Mouse (Mus musculus) heart, postnatal 0 days (tissue): Measurements from ENCODE around the gene Tmc1. TPM values are rescaled to one million over a fixed set of nuclear protein-coding genes. Genes with fewer than 3 reads are reported as not detected.

ENCODE experiments used
- ATAC-seq: fragments of 200-750 bp; cut with Nextera tagmentation; 2 replicates; pipeline ENCODE4 v1.8.0; 2017; ENCODE audit warnings: low read depth, moderate number of reproducible peaks, moderate library complexity; ENCODE audit not compliant: insufficient read depth
- DNase-seq: peaks from one replicate; pipeline ENCODE4 v3.0.0-alpha.2; 2016; ENCODE audit warnings: low spot score
- H3K27ac ChIP-seq: fragments of 300-500 bp; sonication (generic); 2 replicates; pipeline ENCODE4 v1.5.1; 2014; ENCODE audit warnings: low read depth, mild to moderate bottlenecking
- H3K27me3 ChIP-seq: fragments of 300-500 bp; sonication (generic); 2 replicates; pipeline ENCODE4 v1.6.1; 2014; ENCODE audit warnings: low read length, mixed read lengths; ENCODE audit not compliant: control insufficient read depth, insufficient read depth
- H3K36me3 ChIP-seq: fragments of 300-500 bp; sonication (generic); replicated peaks from 2 replicates; pipeline ENCODE4 v1.6.1; 2014; ENCODE audit warnings: low read length, mixed read lengths; ENCODE audit not compliant: control insufficient read depth, insufficient read depth
- H3K4me1 ChIP-seq: fragments of 300-500 bp; sonication (generic); 2 replicates; pipeline ENCODE4 v1.6.1; 2014; ENCODE audit warnings: antibody characterized with exemption; ENCODE audit not compliant: control insufficient read depth, insufficient read depth
- H3K4me2 ChIP-seq: fragments of 300-500 bp; sonication (generic); 2 replicates; pipeline ENCODE4 v1.6.1; 2014; ENCODE audit warnings: low read depth, mild to moderate bottlenecking, low read length, moderate library complexity
- H3K4me3 ChIP-seq: fragments of 300-500 bp; sonication (generic); 2 replicates; pipeline ENCODE4 v1.5.1; 2014; ENCODE audit warnings: low read depth, low read length
- H3K9ac ChIP-seq: fragments of 300-500 bp; sonication (generic); replicated peaks from 2 replicates; pipeline ENCODE4 v1.6.1; 2014; ENCODE audit warnings: low read depth, low read length, mixed read lengths
- H3K9me3 ChIP-seq: fragments of 300-500 bp; sonication (generic); replicated peaks from 2 replicates; pipeline ENCODE4 v1.6.1; 2016; ENCODE audit warnings: low read length; ENCODE audit not compliant: control insufficient read depth
- CTCF ChIP-seq: IDR thresholded peaks from 2 replicates; pipeline ENCODE4 v1.5.1; 2016; ENCODE audit warnings: antibody characterized with exemption, control low read depth, low read depth
- EP300 ChIP-seq: IDR thresholded peaks from 2 replicates; pipeline ENCODE4 v1.6.1; 2016; ENCODE audit warnings: antibody characterized with exemption, low read depth
- WGBS: fragments of 180-500 bp; shearing (Covaris S2); extraction: QIAGEN DNeasy Blood & Tissue Kit; methylation state at CpG from one replicate; pipeline ENCODE4 v1.1.7; 2014; 5-methylcytosine and 5-hydroxymethylcytosine counted together
- polyA plus RNA-seq: library from polyadenylated mRNA; unstranded; fragments of >200 nt; fragmentation: Nextera tagmentation; extraction: Ambion mirVana; gene quantifications from 2 replicates; pipeline ENCODE4 v1.2.1, GENCODE M21; 2015
- total RNA-seq: library from RNA; depleted of rRNA; stranded (reverse); fragments of >200 nt; gene quantifications from 2 replicates; pipeline ENCODE4 v1.2.3, GENCODE M21; 2014; ENCODE audit warnings: low replicate concordance

The Tmc1 gene
- total and polyA plus RNA-seq, 2 experiments from 2014 or later = not detected

DNA sequence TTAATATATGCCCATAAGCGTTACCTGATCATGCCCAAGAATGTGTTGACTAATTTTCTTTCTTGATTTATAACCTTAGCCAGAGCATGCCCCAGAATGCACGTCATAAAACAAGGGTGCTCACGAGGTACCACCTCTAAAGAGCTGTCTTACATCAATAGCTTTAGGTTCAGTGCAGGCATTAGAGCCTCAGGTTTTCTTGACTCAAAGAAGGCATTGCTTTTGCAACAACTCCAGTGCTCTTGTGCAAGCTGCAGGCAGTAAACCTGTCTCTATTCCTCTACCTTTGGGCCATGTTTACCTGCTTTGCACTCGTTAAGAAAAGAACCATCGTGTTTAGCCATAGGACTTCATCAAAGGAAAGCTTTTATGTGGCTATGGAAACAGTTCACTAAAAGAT, 43.6 kb downstream of the Tmc1 start:
- H3K36me3 ChIP-seq = no peaks in the 10 kb centered on the region
- H3K9ac ChIP-seq = no peak overlapping the region
- no peak overlapping the region for H3K27ac ChIP-seq
- 77% methylated on average over 5 of the region's 5 CpGs for WGBS
- no peak overlapping the region for H3K4me3 ChIP-seq
- no peaks in the 10 kb centered on the region for H3K9me3 ChIP-seq
- DNase-seq = no peak
- TF ChIP-seq EP300 (no peak), CTCF (no peak)
- H3K4me2 ChIP-seq = no peak overlapping the region
- no peak for ATAC-seq
- H3K4me1 ChIP-seq = no peaks in the 10 kb centered on the region
- H3K27me3 ChIP-seq = no peaks in the 10 kb centered on the region

DNA sequence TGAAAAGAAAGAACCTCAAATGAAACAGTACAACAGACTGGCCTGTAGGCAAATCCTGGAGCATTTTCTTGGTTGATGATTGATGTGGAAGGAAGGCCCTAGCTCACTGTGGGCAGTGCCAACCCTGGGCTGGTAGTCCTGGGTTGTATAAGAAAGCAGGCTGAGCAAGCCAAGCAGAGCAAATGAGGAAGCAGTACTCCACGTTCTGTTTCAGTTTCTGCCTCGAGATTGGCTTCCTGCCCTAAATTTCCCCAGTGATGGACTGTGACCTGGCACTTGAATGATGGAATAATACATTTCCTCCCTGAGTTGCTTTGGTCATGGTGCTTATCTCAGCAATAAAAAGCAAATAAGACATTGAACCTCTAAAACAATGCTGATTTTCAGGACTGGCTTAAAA, 72.8 kb downstream of the Tmc1 start:
- 48% methylated on average over 2 of the region's 2 CpGs for WGBS
- no peak overlapping the region for H3K4me3 ChIP-seq
- H3K4me1 ChIP-seq = no peaks in the 10 kb centered on the region
- H3K27me3 ChIP-seq = no peaks in the 10 kb centered on the region
- H3K27ac ChIP-seq = no peak overlapping the region
- H3K9me3 ChIP-seq = no peaks in the 10 kb centered on the region
- no peak for TF ChIP-seq CTCF
- TF ChIP-seq EP300 = no peak
- no peak overlapping the region for H3K9ac ChIP-seq
- DNase-seq (no peak), ATAC-seq (no peak)
- H3K36me3 ChIP-seq = no peaks in the 10 kb centered on the region
- no peak overlapping the region for H3K4me2 ChIP-seq

GRCm38 (mm10) chr19:20875881-20876280, 78.1 kb downstream of the Tmc1 start:
- TF ChIP-seq EP300 (no peak), CTCF (no peak)
- no peak for ATAC-seq

GRCm38 (mm10) chr19:20861779-20862178, 92.2 kb downstream of the Tmc1 start:
- no peaks in the 10 kb centered on the region for H3K27me3 ChIP-seq
- H3K9me3 ChIP-seq = no peaks in the 10 kb centered on the region
- ATAC-seq (no peak), DNase-seq (no peak)
- no peak overlapping the region for H3K4me2 ChIP-seq
- no peaks in the 10 kb centered on the region for H3K4me1 ChIP-seq
- H3K36me3 ChIP-seq = no peaks in the 10 kb centered on the region
- no peak for TF ChIP-seq EP300
- TF ChIP-seq CTCF = no peak
- 42% methylated on average over 4 of the region's 4 CpGs for WGBS
- no peak overlapping the region for H3K27ac ChIP-seq
- no peak overlapping the region for H3K4me3 ChIP-seq
- no peak overlapping the region for H3K9ac ChIP-seq

More at GRCm38 (mm10) chr19:20875881-20876280, 78.1 kb downstream of the Tmc1 start:
- Histone ChIP-seq H3K36me3 (no peaks in the 10 kb centered on the region), H3K4me2 (no peak overlapping the region), H3K4me3 (no peak overlapping the region), H3K9ac (no peak overlapping the region), H3K27ac (no peak overlapping the region), H3K9me3 (no peaks in the 10 kb centered on the region), H3K27me3 (no peaks in the 10 kb centered on the region), H3K4me1 (no peaks in the 10 kb centered on the region)
- 42% methylated on average over 4 of the region's 4 CpGs for WGBS
- no peak for DNase-seq

DNA sequence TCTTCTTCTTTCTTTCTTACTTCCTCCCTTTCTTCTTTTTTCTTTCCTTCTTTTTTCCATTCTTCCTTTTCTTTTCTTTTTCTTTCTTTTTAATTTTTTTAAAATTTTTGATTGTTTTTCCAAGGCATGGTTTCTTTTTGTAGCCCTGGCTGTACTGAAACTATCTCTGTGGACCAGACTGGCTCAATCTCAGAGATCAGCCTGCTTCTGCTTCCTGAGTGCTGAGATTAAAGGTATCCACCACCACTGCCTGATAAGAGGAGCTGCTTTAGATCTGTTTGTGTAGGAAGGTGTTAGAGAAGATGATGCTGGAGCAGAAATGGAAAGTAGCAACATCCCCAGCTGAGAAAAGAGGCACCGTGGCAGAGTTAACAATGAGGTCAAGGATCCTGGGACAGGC, 93.7 kb downstream of the Tmc1 start:
- no peak for ATAC-seq
- DNase-seq = no peak
- 67% methylated on average over 1 of the region's 1 CpGs for WGBS
- no peak overlapping the region for H3K27ac ChIP-seq
- no peak overlapping the region for H3K9ac ChIP-seq
- no peak for TF ChIP-seq EP300
- no peak for TF ChIP-seq CTCF
- H3K4me1 ChIP-seq = no peaks in the 10 kb centered on the region
- no peaks in the 10 kb centered on the region for H3K9me3 ChIP-seq
- H3K27me3 ChIP-seq = no peaks in the 10 kb centered on the region
- H3K4me2 ChIP-seq = no peak overlapping the region
- H3K36me3 ChIP-seq = no peaks in the 10 kb centered on the region
- H3K4me3 ChIP-seq = no peak overlapping the region

DNA sequence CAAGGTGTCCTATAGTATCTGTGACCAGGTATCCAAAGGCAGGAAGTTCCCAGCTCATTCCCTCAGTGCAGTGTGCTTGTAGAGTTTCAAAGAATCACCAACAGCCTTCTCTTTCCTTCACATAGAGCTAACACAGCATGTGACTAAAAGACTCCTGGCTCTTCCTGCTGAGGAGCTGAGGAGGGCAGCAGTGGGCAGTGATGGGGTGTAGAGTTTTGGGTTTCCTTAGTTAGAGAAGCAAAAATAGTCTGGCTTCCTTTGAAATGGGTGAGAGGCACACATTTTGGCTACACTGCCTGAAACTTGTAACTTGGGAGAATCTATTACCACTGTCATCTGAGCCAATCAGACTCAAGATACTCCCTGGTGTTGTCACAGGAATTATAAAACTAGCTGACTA, 96.2 kb downstream of the Tmc1 start:
- Histone ChIP-seq H3K27ac (no peak overlapping the region), H3K36me3 (no peaks in the 10 kb centered on the region), H3K9ac (no peak overlapping the region), H3K4me2 (no peak overlapping the region), H3K9me3 (no peaks in the 10 kb centered on the region), H3K4me1 (no peaks in the 10 kb centered on the region), H3K27me3 (no peaks in the 10 kb centered on the region), H3K4me3 (no peak overlapping the region)
- ATAC-seq (no peak), DNase-seq (no peak)
- no peak for TF ChIP-seq EP300
- no peak for TF ChIP-seq CTCF
